Mouse (Mus musculus) liver, embryonic 16.5 days (tissue): ENCODE measurements around the gene Olfr1396. TPM values are rescaled to one million over a fixed set of nuclear protein-coding genes. Genes with fewer than 3 reads are reported as not detected.

Experiments
- ATAC-seq: fragments of 200-750 bp; cut with Nextera tagmentation; 2 replicates; pipeline ENCODE4 v1.8.0; 2017; ENCODE audit warnings: low read depth, mild to moderate bottlenecking, moderate number of reproducible peaks, moderate library complexity
- H3K27ac ChIP-seq: fragments of 300-500 bp; sonication (generic); 2 replicates; pipeline ENCODE4 v1.5.1; 2014; ENCODE audit warnings: mild to moderate bottlenecking, low read length
- H3K27me3 ChIP-seq: fragments of 300-500 bp; sonication (generic); 2 replicates; pipeline ENCODE4 v1.6.1; 2014; ENCODE audit warnings: low read depth, low read length, mixed read lengths; ENCODE audit not compliant: control insufficient read depth, insufficient read depth
- H3K36me3 ChIP-seq: fragments of 300-500 bp; sonication (generic); 2 replicates; pipeline ENCODE4 v1.6.1; 2014; ENCODE audit warnings: mild to moderate bottlenecking; ENCODE audit not compliant: control insufficient read depth, insufficient read depth
- H3K4me1 ChIP-seq: fragments of 300-500 bp; sonication (generic); 2 replicates; pipeline ENCODE4 v1.6.1; 2014; ENCODE audit warnings: low read depth, low read length, mixed read lengths; ENCODE audit not compliant: control insufficient read depth
- H3K4me2 ChIP-seq: fragments of 300-500 bp; sonication (generic); 2 replicates; pipeline ENCODE4 v1.6.1; 2014; ENCODE audit warnings: low read depth, low read length, mixed read lengths
- H3K4me3 ChIP-seq: fragments of 300-500 bp; sonication (generic); 2 replicates; pipeline ENCODE4 v1.5.1; 2014; ENCODE audit warnings: low read depth, mild to moderate bottlenecking, low read length
- H3K9ac ChIP-seq: fragments of 300-500 bp; sonication (generic); 2 replicates; pipeline ENCODE4 v1.6.1; 2014; ENCODE audit warnings: low read depth, low read length
- H3K9me3 ChIP-seq: fragments of 300-500 bp; sonication (generic); replicated peaks from 2 replicates; pipeline ENCODE4 v1.6.1; 2016; ENCODE audit warnings: low read length; ENCODE audit not compliant: control insufficient read depth
- WGBS: fragments of 180-500 bp; shearing (Covaris S2); extraction: QIAGEN DNeasy Blood & Tissue Kit; methylation state at CpG from one replicate; pipeline ENCODE4 v1.1.7; 2014; ENCODE audit not compliant: insufficient replicate concordance; 5-methylcytosine and 5-hydroxymethylcytosine counted together
- polyA plus RNA-seq: library from polyadenylated mRNA; unstranded; fragments of >200 nt; fragmentation: Nextera tagmentation; extraction: Ambion mirVana; gene quantifications from 2 replicates; pipeline ENCODE4 v1.2.1, GENCODE M21; 2015

Gene Olfr1396
- polyA plus RNA-seq, 1 experiment from 2014 or later: not detected

DNA sequence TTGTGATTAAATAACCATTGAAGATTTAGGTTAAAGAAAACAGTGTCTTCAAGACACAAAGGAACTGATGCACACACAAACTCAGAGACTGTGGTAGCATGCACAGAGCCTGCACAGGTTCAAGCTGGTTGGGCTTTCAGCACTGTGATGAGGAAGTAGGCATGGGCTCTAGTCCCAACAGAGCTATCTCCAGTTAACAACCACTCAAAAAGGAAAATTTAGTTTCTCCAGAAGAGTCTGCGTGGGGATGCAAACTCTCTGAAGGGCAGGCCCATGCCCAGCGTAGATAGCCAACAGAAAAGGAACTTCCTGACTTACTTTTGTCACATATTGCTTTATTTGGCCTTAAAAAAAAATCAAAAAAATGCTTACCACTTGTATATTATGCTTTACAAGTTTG lies 21.9 kb downstream of the Olfr1396 start:
- ATAC-seq: no peak
- Histone ChIP-seq H3K4me2 (no peak overlapping the region), H3K27me3 (no peaks in the 10 kb centered on the region), H3K4me1 (peaks cover 39% of the 10 kb centered on the region), H3K4me3 (no peak overlapping the region), H3K9ac (no peak overlapping the region), H3K36me3 (no peaks in the 10 kb centered on the region), H3K27ac (no peak overlapping the region), H3K9me3 (no peaks in the 10 kb centered on the region)
- WGBS: 63% methylated on average over 2 of the region's 2 CpGs

DNA sequence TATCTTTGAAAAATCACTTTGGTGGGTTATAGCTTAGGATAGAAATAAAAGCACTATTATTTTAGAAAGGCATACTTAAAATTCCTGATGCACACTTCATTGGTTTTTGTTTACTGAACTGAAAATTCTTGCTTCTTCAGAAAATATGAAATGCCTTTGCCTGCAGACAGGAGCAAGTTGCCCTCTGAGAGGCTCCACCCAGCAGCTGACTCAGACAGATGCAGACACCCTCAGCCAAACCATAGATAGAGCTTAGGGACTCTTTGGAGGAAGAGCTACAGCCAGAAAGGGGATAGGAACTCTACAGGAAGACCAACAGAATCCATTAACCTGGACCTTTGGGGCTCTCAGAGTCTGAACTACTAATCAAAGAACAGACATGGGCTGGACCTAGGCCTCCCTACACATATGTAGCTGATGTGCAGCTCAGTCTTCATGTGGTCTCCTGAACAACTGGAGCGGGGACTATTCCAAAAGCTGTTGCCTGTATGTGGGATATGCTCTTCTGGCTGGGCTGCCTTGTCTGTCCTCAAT lies 22.6 kb downstream of the Olfr1396 start:
- no peak for ATAC-seq
- no peak overlapping the region for H3K4me2 ChIP-seq
- WGBS: 96% methylated on average over 1 of the region's 1 CpGs
- no peak overlapping the region for H3K27ac ChIP-seq
- no peak overlapping the region for H3K9ac ChIP-seq
- no peaks in the 10 kb centered on the region for H3K27me3 ChIP-seq
- no peaks in the 10 kb centered on the region for H3K36me3 ChIP-seq
- H3K4me3 ChIP-seq: no peak overlapping the region
- H3K9me3 ChIP-seq: no peaks in the 10 kb centered on the region
- H3K4me1 ChIP-seq: peaks cover 42% of the 10 kb centered on the region

DNA sequence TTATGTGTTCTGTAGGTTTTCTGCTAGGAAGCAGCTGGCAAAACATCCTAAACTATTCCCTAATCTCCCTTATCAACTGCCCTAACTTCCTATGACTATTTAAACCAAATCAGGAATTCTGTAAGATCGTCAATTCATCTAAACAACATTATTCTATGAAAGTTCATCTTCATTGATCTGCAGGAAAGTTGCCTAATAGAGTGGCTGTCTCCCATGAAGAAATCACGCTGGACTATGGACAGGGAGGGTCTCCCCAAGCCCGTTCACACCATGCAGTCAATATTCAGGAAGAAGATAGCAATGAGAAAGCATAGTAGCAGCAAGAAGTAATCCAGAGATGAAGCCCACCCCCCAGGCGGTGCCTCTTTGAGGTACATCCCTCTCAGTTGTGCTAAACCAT lies 23.5 kb downstream of the Olfr1396 start:
- Histone ChIP-seq H3K27me3 (no peaks in the 10 kb centered on the region), H3K36me3 (no peaks in the 10 kb centered on the region), H3K4me1 (peaks cover 51% of the 10 kb centered on the region), H3K4me2 (no peak overlapping the region), H3K9ac (no peak overlapping the region), H3K27ac (peak overlapping the region; percentile 75), H3K9me3 (no peaks in the 10 kb centered on the region), H3K4me3 (no peak overlapping the region)
- no peak for ATAC-seq
- 50% methylated on average over 4 of the region's 4 CpGs for WGBS

DNA sequence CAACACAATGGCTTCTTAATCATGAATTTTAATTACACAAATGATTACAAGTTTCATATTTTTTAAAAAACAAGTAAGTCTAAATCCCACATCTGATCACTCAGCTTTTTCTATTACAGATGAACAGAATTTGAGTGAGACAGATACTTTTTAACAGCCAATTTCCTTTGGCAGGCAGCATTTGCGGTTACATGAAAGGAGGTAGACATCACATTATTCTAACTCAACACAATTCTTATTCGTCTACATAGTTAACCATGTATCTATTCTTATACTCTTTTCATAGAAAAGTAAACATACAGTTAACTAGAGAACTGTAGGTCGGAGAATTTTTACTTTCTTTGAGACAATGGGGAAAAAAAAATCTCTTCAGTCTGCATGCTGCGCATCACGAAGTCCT lies 24.1 kb downstream of the Olfr1396 start:
- H3K9ac ChIP-seq: no peak overlapping the region
- no peak for ATAC-seq
- WGBS: 75% methylated on average over 5 of the region's 5 CpGs

DNA sequence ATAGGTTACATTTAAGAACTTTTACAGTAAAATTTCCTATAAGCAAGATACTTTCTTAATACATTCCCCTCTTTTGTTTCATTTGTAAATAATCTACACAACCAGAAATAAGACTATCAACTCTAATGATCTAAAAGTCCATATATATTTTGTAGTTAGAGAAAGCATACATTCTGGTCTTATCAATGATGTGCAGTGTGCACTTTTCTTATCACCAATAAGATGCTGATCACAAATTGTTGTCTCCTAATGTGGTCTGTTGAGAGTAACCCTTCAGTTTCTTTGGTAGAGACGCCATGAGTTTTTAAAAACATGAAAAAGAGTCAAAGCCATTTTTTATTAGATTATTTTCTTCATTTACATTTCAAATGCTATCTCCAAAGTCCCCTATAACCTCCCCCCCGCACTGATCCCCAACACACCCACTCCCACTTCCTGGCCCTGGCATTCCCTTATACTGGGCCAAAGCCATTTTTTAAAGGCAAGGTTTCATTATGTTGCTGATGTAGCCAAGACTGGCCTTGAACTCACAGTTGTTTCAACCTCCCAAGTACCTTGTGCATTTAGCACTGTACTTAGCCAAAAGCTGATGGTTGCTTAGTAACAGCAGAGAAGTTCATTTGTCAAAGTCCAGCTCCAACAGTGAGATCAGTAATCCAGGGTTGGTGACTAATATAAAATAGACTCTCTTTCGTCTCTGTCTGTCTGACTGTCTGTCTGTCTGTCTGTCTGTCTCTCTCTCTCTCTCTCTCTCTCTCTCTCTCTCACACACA lies 24.8 kb downstream of the Olfr1396 start:
- H3K27me3 ChIP-seq: no peaks in the 10 kb centered on the region
- H3K4me3 ChIP-seq: no peak overlapping the region
- ATAC-seq: no peak
- H3K9me3 ChIP-seq: no peaks in the 10 kb centered on the region
- H3K9ac ChIP-seq: no peak overlapping the region
- H3K27ac ChIP-seq: peak overlapping the region; percentile 70
- H3K4me2 ChIP-seq: no peak overlapping the region
- H3K4me1 ChIP-seq: peaks cover 57% of the 10 kb centered on the region
- WGBS: 29% methylated on average over 3 of the region's 3 CpGs
- H3K36me3 ChIP-seq: no peaks in the 10 kb centered on the region

More for the DNA sequence above, 24.1 kb downstream of the Olfr1396 start:
- Histone ChIP-seq H3K4me2 (no peak overlapping the region), H3K9me3 (no peaks in the 10 kb centered on the region), H3K27ac (peak overlapping the region; percentile 75), H3K4me1 (peaks cover 52% of the 10 kb centered on the region), H3K36me3 (no peaks in the 10 kb centered on the region), H3K4me3 (no peak overlapping the region), H3K27me3 (no peaks in the 10 kb centered on the region)

DNA sequence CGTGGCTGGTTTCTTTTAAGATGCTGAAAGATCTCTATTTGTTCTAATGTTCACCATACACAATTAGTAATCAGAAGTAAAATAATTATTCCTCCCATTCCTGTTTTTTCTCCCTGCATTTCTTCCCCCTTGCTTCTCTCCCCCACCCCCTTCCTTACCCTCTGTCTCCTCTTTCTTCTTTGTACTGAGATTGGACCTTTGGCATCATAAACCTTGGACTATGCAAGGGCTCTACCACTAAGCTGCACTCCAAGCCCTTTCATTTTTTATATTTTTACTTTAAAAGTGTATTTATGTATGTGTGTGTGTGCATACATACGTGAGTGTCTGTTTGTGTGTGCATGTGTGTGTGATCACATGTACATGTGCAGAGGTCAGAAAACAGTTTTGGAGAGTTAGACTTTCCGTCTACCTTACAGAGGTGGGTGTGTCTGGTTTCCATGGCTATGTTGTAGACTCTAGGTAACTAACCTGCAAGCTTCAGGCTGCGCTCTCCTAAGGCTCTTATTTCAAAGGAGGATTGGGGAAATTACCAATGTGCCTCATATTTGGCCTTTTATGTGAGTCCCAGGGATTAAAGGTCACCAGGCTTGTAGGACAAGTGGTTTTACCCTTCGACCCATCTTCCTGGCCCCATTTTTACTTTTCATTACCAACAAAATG lies 25.6 kb downstream of the Olfr1396 start:
- WGBS: 72% methylated on average over 5 of the region's 5 CpGs
- H3K4me3 ChIP-seq: no peak overlapping the region
- H3K27me3 ChIP-seq: no peaks in the 10 kb centered on the region
- no peaks in the 10 kb centered on the region for H3K36me3 ChIP-seq
- no peak for ATAC-seq
- H3K9ac ChIP-seq: peak overlapping the region; percentile 69
- no peaks in the 10 kb centered on the region for H3K9me3 ChIP-seq
- peak overlapping the region; percentile 93 for H3K27ac ChIP-seq
- peak overlapping the region; percentile 82; the same call in 1 of the 2 replicates for H3K4me2 ChIP-seq
- peaks cover 65% of the 10 kb centered on the region for H3K4me1 ChIP-seq

DNA sequence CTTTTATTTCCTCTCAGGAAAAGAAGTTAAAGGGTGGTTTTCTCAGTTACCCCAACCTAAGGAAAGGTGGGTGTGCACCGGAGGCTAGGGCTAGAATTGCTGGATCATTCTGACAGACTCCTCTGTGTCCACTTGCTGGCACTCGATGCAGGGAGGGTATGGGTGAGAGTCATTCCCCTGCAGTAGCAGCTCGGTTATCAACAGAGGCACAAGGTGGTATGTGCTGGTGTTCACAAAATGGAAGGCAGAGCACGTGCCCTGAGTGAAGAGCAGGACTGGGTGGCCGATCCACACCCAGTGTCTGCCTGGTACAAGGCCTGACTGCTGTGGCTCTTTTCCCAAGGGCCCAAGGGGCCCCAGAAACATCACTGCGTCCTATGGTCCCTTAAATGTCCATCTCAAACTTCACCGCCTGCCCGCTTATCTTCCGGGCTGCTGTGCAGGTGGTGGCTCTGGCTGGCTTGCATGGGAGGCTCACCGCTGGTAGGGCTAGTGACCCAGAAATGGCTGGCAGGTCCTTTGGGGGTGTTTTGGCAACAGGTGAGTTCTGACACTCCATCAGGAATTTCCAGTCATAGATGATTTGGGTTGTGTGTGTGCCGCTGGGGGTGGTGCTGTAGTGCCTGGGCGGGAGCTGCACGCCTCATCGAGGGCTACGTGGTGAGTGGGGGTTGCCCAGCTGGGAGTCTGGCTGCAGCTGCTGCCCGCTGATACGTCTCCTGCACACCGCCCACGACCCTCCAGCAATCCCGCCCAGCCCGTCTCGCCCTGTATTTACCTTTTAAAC lies 26.7 kb downstream of the Olfr1396 start:
- H3K9ac ChIP-seq: peak overlapping the region; percentile 69
- peak; percentile 93 for ATAC-seq
- H3K36me3 ChIP-seq: no peaks in the 10 kb centered on the region
- peak overlapping the region; percentile 82 for H3K4me2 ChIP-seq
- WGBS: 15% methylated on average over 22 of the region's 22 CpGs
- peak overlapping the region; percentile 93 for H3K27ac ChIP-seq
- H3K4me3 ChIP-seq: peak overlapping the region; percentile 45
- no peaks in the 10 kb centered on the region for H3K27me3 ChIP-seq
- no peaks in the 10 kb centered on the region for H3K9me3 ChIP-seq
- H3K4me1 ChIP-seq: peaks cover 76% of the 10 kb centered on the region

DNA sequence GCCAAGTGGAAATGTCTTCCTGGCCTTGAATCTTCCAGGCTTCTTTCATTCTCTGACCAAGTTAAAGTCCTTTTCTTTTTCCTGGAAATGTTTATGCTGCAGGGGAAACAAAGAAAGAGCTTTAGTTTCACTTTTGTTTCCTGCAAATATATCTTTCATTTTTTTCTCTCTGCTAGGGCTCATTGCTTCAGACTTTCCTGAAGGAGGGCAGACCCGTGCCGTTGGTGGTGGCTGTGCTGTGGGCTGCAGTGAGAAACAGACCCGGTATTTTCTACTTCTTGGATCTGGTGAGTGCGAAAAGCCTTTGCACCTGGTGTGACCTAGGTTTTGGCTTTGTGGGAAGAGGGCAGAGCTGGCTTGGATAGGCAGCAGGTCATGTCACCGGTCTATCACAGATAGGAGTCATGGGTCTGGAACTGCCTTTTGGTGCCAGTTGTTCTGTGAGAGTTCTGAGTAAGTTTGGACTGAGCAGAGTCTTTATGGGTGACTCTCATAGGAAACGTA lies 27.8 kb downstream of the Olfr1396 start:
- peak overlapping the region; percentile 26 for H3K9ac ChIP-seq
- H3K4me3 ChIP-seq: peak overlapping the region; percentile 23
- peak overlapping the region; percentile 43 for H3K4me2 ChIP-seq
- no peak for ATAC-seq
- 43% methylated on average over 6 of the region's 6 CpGs for WGBS
- peak overlapping the region; percentile 50 for H3K27ac ChIP-seq
- peaks cover 72% of the 10 kb centered on the region for H3K4me1 ChIP-seq
- H3K9me3 ChIP-seq: no peaks in the 10 kb centered on the region
- H3K36me3 ChIP-seq: no peaks in the 10 kb centered on the region
- no peaks in the 10 kb centered on the region for H3K27me3 ChIP-seq
